Mouse (Mus musculus) urinary bladder, postnatal 4 days (tissue): ENCODE results near the gene Mtmr14.

Experiments used
- DNase-seq, 2 experiments: peaks; one replicate each; pipeline ENCODE4 v3.0.0; 2021 to 2022; ENCODE audit warnings: low spot score in 2 of 2

Mtmr14 gene

GRCm38 (mm10) chr6:113237542-113238270 lies at the start of gene Mtmr14:
Gene Mtmr14 (plus strand): TSS chr6:113237843.
- peak; percentile 99 for DNase-seq

- DNase-seq, result peak in 1 of 2 experiments; percentile 66
Measured at GRCm38 (mm10) chr6:113193765-113194460, 43.7 kb upstream of the Mtmr14 start.

DNA sequence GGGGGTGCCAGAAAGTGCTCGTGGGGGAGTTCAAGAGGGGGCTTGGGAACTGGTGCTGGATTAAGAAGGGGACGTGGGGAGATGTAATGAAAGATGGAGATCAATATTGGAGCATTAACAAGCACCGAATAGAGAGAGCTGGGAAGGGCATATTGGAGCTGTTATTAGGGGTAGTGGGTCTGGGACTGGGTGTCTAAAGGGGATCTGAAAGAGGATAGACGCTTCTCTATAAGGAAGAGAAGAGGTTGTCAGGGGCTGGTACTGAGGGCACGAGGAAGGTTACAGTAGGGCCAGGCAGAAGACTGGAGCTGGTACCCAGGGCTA lies 43.2 kb upstream of the Mtmr14 start:
- DNase-seq, result no peak

- DNase-seq, result no peak
Measured at GRCm38 (mm10) chr6:113194841-113195595, 42.6 kb upstream of the Mtmr14 start, which contains the start of gene Lhfpl4. Gene Lhfpl4 (minus strand): TSS chr6:113195384.

GRCm38 (mm10) chr6:113195596-113195992 lies 42.0 kb upstream of the Mtmr14 start:
- no peak for DNase-seq

DNA sequence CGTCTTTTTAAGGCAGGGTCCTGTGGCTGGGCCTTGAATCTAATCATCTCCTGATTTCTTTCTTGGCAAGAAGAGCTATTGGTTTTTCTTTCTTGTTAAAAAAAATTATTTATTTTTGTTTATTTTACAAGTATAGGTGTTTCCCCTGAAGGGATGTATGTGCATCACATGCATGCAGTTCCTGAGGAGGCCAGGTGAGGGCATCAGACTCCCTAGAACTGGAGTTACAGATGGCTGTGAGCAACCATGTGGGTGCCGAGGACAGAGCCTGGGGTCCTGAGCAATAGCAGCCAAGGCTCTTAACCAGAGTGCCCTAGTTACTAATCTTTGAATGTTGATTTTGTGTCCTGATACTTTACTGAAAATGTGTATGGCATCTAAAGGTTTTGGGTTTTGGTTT lies 21.4 kb upstream of the Mtmr14 start:
- DNase-seq, result no peak

DNA sequence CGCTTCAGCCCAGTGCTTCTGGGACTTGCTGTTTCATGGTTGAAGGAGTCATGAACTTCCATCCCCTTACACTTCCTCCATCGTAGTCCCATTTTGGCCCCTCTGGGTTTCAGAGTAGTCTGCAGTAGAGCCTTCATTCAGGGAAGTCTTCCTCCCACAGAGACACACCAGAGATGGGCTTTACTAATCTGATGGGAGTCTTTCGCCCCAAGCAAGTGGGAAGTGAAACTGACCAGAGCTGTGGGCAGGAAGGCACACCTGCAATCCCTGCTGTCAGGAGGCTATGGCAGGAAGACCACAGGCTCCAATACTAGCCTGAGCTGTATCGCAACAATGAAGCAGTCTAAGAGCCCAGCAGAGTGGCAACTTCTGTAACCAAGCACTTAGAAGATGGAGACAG lies 11.8 kb upstream of the Mtmr14 start:
- DNase-seq, result no peak

DNA sequence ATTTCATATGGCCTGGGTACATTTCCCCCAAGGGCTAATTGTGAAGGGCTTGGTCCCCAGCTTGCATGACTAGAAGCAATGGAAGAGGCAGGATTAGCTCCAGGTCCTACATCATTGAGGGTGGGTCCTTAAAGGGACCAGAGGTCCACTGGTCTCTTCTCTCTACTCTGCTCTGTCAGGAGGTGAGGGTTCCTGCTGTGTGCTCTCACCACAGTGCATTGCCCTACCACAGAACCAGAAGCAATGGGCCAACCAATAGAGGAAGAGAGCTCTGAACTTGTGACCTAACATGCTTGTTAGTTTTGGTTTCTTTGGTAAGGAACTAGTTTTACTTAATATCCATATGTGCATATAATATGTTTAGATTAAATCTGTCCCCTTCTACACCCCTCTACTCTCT lies 10.9 kb upstream of the Mtmr14 start:
- DNase-seq, result no peak

- DNase-seq, result no peak
Measured at GRCm38 (mm10) chr6:113235141-113235540, 2.5 kb upstream of the Mtmr14 start.

DNA sequence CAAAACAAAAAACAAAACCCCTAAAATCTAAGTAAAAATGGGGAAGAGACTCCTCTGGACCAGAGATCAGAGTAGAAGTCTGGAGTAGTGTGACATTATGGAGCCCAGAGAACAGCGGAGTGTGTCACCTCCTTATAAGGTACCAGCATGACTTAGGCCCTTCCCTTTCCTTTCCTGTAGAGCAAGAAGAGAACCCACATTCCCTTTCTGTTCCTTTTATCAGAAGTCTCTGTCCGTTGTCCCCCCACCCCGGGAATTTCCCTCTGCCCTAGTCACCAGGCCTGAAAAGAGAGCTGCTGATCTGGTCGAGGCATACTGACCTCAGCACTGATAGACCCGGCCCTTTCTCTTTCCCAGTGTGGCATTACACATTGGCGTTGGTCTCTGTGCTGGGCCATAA lies 799 bp downstream of the Mtmr14 start:
- no peak for DNase-seq

- DNase-seq, result no peak
Measured at GRCm38 (mm10) chr6:113242753-113243152, 5.1 kb downstream of the Mtmr14 start.

DNA sequence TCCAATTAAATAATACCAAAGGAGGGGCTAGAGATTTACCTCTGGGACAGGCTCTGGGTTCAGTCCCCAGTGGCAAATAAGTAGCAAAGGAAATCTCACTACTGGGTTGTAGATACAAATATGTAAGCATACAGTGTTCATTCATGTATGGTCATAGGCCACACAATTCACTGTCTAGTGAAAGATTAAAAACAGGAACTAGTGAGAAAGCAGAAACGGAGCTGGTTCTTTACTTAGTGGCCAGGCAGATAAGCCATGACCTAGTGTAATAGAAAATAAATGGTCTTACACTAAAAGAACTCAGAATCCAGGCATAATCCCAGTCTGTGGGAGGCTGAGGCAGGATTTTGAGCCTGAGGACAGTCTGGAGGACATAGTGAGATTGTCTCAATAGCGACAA lies 7.9 kb downstream of the Mtmr14 start:
- DNase-seq, result no peak

GRCm38 (mm10) chr6:113250786-113251185 lies 13.1 kb downstream of the Mtmr14 start:
- no peak for DNase-seq

GRCm38 (mm10) chr6:113251921-113252320 lies 14.3 kb downstream of the Mtmr14 start:
- no peak for DNase-seq

DNA sequence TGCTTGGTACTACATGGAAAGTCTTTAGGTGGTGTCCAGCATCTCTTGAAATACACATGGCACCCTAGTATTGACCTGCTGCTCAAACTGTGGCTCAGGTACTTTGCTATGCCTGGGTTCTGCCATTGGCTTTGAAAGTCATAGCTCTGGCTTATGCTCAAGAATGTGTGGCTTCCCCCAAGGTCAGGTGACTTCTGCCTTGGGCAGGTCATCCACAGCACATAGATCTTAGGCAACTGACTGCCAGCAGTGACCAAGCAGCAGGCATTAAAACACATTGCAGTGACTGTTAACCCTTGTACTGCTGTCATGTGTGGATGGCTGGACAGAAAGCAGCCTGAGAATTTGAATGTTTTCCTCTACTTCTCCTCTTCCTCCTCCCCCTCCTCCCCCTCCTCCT lies 17.3 kb downstream of the Mtmr14 start:
- DNase-seq, result no peak

DNA sequence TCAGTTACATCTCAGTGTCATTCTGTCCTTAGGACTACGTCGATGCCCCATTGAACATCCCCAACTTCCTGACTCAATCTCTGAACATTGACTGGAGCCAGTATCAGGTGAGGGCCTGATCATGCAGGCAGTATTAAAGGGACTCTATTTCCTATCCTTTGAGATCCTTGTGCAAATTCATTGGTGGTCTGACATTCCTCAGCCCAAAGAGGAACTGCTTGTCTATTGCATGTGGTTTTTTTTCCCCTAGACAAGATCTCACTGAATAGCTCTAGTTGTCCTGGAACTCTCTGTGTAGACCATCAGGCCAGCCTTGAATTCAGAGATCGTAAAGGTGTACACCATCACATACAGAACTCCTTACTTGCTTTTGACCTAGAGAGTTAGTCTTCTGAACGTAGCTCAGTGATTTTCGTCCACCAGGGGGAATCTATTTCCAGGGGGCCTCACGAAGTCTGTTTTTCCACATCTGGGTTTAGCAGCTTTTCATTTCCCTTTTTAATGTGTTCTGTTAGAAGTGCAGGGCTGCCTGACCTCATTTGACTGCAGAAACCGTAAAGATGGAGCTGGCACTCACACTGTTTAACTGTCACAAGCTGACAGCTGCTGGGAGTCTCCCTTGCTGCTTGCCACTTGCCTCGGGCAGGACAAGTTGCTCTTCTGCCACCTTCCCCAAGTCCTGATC lies 23.7 kb downstream of the Mtmr14 start:
- DNase-seq, result no peak

- no peak for DNase-seq
Measured at GRCm38 (mm10) chr6:113263531-113263930, 25.9 kb downstream of the Mtmr14 start.

DNA sequence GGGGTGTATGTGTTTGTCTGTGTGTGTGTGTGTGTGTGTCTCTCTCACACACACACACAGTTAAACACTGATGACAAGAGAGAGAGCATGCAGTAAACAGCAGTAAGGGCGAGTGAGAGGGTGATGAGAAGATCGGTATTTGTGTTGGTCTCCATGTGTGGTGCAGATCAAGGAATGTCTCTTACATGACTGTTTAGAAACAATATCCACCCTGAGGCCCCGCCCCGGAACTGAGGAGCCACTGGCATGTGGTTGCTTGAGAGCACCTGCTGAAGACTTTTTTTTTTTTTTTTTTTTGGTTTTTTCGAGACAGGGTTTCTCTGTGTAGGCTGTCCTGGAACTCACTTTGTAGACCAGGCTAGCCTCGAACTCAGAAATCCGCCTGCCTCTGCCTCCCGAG lies 26.8 kb downstream of the Mtmr14 start:
- no peak for DNase-seq

DNA sequence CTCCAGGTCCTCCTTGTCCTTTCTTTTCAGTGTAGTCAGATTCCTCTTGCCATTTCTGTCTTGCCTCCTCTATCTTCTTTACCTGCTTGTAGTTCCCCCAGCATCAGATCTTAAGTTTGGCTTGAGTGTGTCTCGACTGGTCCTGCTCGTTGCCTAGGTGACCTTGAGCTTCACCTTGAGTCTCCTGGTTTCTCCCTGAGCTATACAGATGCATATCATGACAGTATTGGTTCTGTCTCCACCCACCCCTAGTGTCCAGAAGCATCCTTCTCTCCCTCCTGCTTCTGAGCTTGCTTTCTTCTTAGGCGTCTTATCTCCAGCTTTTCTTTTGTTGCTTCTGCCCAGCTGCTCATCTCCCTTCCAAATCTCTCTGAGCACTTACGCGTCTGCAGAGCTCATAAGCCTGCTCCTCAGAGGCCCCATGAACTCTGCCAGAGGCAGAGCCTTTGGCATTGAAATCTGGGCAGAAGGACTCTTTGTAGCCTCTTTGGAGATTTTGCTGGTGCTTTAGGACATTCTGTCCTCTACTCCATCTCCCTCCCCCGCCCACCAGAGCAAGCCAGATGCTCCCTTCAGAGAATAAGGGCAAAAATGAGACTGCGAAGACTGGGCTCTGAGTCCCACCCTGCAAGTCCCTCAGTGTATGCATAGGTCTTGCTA lies 29.5 kb downstream of the Mtmr14 start:
- no peak for DNase-seq

- no peak for DNase-seq
Measured at GRCm38 (mm10) chr6:113267988-113268387, 30.3 kb downstream of the Mtmr14 start.

- DNase-seq, result no peak
Measured at GRCm38 (mm10) chr6:113272365-113272764, 34.7 kb downstream of the Mtmr14 start.

GRCm38 (mm10) chr6:113276846-113277245 lies 39.2 kb downstream of the Mtmr14 start:
- DNase-seq, result no peak
